Mouse (Mus musculus) spleen, postnatal 4 days (tissue): Measurements from ENCODE around the gene Galnt17.

ENCODE experiments used
- DNase-seq, 2 experiments: peaks; one replicate each; pipeline ENCODE4 v3.0.0; 2022; ENCODE audit warnings: low spot score in 2 of 2

The Galnt17 gene

DNA sequence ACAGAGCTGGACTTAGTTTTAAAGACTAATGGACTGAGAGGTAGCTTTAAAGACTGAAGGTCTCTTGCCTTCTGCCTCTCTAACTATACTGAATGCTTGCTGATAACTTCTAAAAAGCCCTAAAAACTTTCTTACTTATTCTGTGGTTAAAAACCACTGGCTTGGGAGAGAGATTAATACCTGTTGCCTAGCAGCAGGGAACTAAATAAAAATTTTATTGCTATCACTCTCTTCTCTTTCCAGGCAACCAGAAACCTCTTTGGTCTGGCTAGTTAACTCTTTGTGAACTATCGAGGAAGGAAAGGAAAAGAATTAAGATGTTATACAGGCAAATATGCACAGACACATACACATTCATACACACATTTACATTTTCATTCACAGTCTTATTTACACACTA, 377.3 kb downstream of the Galnt17 start:
- DNase-seq = no peak

DNA sequence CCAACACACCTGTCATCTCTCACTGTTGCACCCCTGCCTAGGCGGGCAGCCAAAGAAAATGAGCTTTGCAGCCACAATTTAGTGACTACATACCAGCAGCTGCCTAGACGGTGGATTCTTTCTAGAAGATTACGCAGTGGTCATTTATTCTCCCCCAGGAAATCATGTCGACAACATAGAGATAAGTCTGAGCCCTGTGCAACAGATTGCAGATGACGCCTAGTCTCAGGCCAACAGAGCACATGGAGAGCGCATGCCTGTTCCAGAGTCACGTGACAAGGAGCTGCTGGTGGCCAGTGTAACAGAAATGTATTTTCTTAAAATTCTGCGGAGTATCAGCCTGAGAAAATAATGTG, 380.5 kb downstream of the Galnt17 start:
- DNase-seq = no peak

DNA sequence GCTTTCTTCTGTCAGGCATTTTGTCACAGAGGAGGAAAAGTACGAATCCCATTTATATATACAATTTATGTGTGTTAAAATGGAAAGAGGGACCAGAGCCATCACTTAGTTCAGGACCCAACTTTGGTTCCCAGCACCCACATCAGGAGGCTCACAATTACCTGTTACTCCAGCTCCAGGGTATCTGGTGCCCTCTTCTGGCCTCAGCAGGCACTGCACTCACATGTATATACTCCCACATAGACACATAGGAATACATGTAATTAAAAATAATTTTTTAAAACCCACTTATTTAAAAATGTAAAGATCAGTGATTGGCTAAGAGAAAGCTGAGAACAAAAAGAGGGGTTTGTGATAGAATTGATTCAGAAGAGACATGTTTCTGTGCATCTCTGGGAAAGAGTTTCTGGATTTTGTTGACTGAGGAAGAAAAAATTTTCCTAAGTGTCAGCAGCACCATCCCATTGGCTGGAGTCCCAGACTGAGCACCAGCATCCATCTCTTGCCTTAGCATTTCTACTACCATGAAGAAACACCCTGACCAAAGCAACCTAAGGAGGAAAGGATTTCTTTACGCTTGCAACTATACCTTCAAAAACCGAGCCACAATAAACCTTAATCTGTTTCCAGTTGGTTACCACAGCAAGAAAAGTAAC, 381.0 kb downstream of the Galnt17 start:
- DNase-seq = no peak

DNA sequence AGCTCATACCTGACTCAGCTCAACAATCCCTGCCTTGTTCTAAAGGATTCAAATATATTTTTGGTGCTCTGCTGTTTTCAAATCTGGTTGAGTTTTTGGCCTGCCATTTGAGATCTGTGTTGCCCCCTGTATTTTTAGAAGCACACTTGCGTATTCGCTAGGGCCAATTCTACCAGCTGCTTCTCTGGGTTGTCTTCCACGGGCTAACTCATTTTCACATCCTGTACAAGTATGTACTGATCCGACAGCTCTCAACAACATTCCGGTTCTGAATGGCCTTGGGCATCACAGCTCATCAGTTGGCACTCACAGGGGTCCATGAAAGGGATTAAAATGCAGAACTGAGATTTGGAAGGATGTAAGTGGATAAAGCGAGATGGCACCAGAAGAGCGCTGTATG, 382.6 kb downstream of the Galnt17 start:
- no peak for DNase-seq

DNA sequence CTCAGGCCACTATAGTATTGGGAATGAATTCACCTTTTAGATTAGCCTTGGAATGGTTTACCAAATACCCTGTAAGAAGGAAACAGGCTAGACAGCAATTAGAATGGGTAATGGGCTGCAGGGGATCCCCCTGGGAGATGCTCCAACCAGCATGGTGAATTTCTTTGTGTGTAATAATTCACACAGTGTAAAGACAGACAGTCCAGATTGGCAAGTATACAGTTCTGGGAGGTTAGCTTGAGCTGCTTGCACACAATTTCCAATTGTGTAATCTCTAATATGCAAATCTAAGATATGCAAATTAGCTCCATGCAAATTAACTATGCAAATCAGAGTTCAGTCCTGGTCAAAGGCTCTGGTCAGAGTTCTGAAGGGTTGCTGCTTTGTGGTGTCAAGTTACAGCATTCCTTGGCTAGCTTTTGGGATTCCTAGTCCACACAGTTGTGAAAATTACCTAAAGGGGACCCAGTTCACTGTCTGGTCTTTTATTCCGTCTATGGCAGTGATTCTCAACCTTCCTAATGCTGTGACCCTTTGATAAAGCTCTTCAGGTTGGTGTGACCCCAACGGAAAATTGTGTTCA, 384.0 kb downstream of the Galnt17 start:
- DNase-seq = no peak

DNA sequence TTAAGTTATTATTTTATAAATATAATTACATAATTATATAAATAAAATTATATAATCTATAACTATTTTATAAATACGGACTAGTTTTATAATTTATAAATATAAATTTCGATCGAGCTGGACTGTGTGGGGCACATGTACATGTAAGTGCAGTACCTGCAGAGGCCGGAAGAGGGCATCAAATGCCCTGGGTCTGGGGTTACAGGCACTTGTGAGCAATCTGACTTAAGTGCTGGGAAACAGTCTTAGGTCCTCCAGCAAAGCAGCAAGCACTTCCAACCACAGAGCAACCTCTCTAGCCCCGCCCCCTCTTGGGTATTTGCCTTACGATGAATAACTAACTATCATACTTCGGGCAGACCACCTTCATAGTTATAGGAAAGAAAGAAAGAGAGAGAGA, 388.3 kb downstream of the Galnt17 start:
- DNase-seq = no peak

DNA sequence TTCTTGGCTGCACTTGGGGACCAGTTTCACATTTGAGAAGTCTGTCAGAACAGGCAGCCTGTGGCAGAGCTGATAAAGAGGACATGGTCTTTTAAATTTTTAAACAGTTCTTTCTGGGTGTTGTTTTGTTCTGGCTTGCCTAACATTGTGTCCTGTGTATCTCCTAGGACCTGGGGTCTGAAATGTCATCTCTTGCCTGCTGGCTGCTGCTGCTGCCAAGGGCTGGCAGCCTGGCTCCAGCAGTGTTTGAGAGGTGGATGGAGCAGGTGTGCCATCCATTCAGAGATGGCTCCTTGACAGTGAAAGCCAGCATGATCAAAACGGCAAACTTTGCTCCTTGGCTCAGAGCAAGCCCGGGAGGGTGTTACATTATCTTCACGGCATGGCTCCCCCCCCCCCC, 393.7 kb downstream of the Galnt17 start:
- no peak for DNase-seq

DNA sequence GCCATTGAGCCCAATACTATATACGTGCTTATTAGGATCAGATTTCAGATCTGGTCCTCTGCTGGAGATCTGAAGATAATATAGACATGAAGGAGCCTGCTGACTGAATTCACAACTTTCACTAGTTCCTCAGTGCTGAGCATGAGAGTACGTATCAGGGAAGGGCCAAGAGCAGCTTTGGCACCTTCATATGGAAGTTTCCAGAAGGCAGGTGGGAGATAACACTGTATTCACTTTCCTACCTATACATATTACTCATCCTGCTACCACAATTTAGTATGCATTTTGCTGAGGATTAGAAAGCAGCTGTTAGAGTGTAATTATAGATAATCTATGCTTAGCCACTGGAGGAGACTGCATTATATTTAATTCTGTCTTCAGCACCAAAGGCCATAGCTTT, 396.7 kb downstream of the Galnt17 start:
- no peak for DNase-seq

DNA sequence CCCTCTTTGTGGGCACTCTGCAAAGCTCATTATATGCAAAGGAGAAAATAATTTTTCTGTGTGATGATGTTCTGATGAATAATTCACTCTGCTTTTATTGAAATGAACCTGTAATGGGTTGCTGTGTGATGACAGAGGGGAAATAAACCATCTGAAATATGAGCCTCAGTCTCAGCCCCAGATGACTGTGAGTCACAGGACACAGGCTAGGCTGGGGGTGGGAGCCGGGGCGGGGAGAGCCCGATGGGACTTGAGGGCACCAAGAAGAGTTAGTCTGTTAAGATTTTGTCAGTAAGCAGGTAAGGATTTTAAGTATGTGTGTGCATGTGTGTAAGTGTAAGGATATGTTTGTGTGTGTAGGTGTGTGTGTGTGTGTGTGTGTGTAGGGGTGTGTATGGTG, 406.6 kb downstream of the Galnt17 start:
- no peak for DNase-seq

DNA sequence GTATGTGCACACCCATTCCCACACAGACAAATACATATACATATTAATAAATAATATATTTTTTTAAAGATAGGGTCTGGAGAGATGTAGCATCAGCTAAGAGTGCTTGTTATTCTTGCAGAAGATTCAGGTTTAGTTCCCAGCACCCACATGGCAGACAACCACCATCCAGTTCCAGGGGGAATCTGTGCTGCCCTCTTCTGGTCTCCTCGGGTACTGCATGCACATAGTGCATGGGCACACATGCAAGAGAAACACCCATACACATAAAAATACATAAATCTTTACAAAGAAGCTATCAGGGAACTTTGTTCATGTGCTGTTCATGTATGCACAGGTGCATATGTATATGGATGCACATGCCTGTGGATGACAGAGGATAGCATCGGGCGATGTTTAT, 412.3 kb downstream of the Galnt17 start:
- no peak for DNase-seq

DNA sequence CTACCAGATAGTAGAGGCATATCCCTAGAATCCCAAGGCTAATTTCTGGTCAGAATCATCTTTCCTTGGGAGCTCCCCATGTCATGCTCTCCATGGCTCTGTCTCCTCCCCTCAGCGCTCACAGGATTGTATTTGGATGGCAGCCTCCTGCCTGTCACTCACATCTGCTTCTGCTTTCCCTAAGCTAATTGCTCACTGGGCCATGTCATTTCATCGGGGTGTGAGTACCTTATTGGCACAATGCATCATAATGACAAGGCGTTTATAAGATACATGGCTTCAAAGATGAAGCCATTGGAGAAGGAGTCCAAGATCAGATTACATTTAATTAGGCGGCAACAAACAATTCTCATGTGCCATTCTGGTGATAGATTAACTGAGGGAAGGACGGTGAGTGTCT, 416.6 kb downstream of the Galnt17 start:
- no peak for DNase-seq

DNA sequence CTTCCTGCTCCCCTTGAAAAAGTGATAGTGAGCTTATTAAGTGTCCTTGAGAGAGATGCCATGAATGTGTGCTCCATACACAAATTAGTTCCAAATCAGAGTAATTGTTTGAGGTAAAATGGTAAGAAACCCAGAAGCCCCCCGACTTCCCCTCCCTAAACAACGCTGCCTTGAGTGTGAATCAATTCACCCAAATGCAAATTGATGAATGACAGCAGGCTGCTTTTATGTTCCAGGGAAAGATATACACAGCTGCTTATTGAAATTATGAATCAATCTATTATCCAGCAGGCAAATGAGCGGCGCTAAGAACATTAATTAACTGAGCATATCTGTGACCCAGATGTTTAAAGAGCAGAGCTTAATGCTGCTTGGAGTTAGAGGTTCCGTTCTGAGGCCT, 428.0 kb downstream of the Galnt17 start:
- DNase-seq = no peak

DNA sequence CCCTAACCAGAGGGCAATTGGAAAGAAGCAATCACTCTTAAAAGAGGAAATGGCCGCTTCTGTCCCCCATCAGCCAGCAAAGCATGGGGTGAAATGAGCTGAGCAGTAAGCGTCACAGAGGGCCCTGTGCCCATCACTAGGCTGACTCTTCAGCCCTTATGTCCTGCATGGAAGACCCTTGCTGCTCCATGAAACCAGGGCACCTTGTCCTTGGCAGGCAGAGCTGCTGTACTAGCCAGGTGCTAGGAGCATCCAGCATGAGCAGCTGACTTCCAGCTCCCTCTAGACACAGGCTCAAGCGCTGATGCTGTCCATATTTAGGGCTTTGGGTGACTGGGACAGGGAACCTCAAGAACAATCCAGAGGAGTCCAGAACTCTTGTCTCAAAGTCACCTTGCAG, 432.9 kb downstream of the Galnt17 start:
- no peak for DNase-seq

DNA sequence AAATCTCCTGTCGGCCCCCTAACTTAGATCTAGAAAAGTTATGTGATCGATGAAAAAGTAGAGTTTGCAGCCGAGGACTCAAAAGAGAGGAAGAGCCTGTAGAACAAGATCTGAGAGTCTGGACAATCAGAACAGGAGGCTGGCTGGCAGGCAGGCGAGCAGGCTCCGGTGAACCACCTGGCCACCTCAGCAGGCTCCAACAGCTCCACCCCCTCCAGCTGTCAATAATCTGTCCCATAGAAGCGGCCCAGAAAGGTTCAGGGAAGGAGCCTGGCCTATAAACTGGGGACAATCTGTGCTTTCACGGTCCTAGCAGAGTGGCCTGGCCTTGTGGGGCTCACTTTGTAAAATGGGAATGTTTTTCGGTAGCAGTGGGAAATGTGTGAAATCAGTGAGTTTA, 437.2 kb downstream of the Galnt17 start:
- no peak for DNase-seq

DNA sequence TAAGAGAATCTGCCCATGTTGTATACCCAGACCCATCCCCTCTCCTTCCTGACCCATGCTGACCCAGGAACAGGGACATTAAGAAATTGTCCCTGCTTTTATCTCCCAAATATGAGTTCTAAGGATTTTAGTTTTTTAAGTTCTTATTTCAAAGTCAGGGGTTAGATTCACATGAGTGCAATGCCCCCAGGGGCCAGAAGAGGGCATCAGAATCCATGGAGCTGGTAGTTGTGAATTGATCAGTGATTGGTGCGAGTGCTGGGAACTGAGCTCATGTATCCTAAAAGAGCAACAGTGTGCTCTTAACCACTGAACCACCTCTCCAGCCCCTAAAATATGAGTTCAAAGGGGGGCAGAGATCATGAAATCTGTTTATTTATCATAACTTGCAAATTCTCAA, 438.4 kb downstream of the Galnt17 start:
- DNase-seq = peak in 1 of 2 experiments; percentile 55

DNA sequence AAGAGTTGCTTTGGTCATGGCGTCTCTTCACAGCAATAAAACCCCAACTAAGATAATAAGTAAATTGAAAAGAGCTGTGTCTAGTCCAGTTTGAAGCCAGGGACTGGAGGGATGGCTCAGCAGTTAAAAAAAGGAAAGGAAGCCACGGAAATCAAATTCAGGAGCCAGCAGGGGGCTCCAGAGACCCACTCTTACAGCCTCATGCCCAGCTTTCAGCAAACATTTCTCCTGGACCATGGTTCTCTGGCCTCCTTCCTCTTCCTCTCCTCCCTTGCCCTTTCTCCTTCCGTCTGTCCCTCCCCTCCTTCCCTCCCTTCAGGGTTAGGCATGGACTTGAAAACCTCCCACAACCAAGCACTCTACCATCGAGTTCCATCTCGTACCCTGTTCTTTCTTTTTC, 446.0 kb downstream of the Galnt17 start:
- no peak for DNase-seq

DNA sequence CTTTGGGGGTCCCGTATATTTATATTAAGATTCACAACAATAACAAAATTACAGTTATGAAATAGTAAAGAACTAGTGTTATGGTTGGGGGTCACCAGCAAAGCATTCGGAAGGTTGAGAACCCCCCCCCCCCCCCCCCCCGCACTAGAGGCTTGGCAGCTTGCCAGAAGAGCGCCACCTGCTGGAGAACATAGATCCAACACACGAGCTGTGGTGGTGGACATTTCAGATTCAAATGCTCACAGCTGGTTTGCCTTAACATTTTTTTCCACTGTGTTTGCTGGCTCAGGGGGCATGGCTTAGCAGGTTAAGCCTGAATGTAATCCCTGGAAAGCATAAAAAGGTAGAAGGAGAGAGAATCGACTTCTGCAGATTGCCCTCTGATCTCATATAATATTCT, 448.6 kb downstream of the Galnt17 start:
- DNase-seq = no peak

DNA sequence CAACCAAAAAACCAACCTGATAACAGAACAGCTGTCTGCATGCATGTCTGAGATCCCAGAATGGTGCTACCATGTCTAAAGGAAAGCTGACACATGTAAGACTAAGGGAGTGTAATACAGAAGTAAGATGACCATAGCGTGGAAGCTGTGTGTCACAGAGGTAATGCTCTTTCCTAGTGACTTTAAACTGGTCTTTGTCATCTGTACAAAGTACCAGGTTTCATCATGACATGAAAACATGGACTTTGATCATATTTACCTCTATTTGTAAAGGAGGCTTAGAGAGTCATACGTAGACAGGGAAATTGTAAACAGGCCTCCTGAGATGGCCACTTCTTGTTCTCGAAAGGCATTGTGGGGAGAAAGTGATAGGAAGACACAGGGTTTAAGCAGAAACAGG, 449.6 kb downstream of the Galnt17 start:
- DNase-seq = no peak

DNA sequence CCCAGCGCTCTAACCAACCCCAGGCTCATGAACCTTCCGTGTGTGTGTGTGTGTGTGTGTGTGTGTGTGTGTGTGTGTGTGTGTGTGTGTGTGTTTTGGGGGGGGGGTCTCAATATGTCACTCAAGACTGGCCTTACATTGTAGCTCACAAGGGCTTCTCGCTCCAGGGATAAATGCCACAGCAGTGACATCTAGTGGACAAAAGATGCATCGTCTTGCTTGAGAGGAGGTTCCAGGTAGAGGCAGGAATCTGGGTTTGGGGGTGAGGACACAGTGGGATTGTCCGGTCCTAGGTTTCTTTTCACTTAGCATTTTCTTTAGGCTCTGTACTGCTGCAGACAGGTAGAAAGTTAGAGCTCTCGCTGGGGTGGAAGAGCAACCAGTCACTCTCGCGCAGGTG, 450.1 kb downstream of the Galnt17 start:
- DNase-seq = peak in 1 of 2 experiments; percentile 60

DNA sequence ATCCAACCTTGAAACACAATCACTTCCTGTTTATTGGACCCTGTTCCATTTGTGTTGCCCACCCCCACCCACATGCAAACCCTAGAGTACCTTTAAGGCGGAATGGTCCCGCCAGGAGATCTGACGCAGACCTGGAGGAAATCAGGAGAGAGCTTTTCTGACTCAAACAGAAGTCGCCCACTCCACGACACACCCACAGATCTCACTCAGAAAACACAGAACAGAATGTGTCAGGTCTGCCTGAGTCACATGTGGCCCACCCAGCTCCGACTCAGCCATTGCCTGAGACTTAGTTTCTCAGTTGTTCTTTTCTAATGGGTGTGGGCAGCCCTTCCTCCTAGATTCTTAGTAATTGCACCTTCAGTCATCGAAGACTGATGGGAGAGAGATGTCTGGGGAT, 453.9 kb downstream of the Galnt17 start:
- DNase-seq = no peak

DNA sequence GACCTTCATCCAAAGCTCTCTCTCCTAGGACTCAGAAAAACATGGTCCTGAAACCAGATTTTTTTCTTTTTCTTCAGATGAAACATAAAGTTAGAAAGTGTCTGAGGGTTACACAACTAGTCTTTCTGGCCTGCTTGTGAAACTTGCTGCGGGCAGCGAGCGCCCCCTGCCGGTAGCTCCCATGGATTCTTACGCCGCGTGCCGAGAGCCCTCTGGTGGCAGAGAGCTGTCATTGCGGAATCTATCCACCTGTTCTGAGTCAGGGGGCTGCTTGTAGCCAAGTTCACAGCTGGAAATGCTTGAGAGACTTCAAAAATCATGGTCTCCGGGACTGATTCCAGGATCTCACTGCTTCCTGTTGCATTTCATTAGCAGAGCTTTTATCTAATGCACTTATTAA, 454.9 kb downstream of the Galnt17 start:
- peak; percentile 75 to 90 for DNase-seq

DNA sequence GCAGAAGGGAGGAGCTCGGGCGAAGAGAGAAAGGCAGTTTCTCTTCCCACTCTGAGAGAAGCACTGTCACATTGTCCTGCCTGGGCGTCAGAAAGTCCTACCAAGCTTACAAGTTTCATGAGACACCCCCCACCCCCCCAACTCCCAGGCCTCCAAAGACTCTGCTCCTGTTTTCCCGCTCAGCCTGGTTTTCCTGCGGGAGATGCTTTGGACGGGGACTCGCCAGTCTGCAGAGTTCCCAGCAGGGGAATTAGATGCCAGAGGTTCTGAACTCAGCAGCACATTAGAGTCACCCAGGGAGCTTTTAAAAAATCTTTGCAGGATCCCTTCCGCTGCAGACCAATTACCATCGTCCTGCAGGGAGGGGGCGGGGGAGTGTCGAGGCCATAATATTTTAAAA, 456.1 kb downstream of the Galnt17 start:
- no peak for DNase-seq

DNA sequence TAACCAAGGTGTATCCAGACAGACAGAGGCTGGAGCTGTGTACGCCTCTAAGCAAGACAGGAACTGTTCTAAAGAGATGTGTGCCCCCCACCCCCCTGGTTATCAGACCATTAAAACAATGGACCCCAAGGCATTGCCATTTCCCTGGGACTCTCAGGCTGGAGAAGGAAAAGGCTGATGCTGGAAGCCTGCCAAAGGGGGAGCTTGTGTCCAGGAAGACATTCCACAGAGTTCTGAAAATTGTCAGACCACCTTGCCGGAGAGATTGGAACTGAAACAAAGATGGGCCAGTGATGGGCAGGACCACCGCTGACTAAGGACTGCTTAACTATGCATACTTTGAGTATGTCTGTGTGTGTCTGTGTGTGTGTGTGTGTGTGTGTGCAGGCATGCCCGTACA, 458.7 kb downstream of the Galnt17 start:
- no peak for DNase-seq

DNA sequence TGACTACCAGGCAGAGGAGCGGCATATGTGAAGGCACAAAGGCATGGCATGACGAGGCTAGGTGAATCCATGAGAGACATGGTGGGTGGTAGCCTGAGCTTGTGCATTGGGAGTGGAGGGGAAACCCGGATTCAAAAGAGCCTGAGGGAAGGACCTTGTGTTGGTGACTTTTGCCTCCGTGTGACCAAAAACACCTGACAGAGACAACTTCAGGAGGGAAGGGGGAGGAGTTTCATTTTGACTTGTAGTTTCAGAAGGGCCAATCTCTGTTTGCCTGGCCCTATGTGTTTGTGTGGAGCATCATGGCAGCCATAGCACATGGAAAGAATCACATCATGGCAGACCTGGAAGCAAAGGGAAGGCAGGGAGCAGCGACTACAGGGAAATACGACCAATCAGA, 459.7 kb downstream of the Galnt17 start:
- no peak for DNase-seq
